Mouse (Mus musculus) G1E-ER4 (cell line): ENCODE measurements around the gene Cdk14. TPM values are rescaled to one million over a fixed set of nuclear protein-coding genes. Genes with fewer than 3 reads are reported as not detected.

Experiments used
- GATA1 ChIP-seq: IDR thresholded peaks from one replicate; pipeline ENCODE4 v1.8.0; 2012; ENCODE audit warnings: low read length, inconsistent platforms
- polyA plus RNA-seq: library from polyadenylated mRNA; stranded (reverse); fragments of >175 nt; gene quantifications from 2 replicates; pipeline ENCODE4 v1.2.3, GENCODE M21; 2012

Cdk14 gene
- polyA plus RNA-seq, 1 experiment, result not detected

- TF ChIP-seq GATA1, result no peak
Measured at GRCm38 (mm10) chr5:5300290-5300689, 119.8 kb downstream of the Cdk14 start.

GRCm38 (mm10) chr5:5297222-5297621, 122.9 kb downstream of the Cdk14 start:
- TF ChIP-seq GATA1, result no peak

- TF ChIP-seq GATA1, result no peak
Measured at GRCm38 (mm10) chr5:5296773-5297172, 123.3 kb downstream of the Cdk14 start.

- TF ChIP-seq GATA1, result no peak
Measured at GRCm38 (mm10) chr5:5292830-5293542, 127.1 kb downstream of the Cdk14 start.

GRCm38 (mm10) chr5:5291321-5291991, 128.7 kb downstream of the Cdk14 start:
- no peak for TF ChIP-seq GATA1

- no peak for TF ChIP-seq GATA1
Measured at GRCm38 (mm10) chr5:5290714-5291113, 129.4 kb downstream of the Cdk14 start.

- TF ChIP-seq GATA1, result no peak
Measured at GRCm38 (mm10) chr5:5285876-5286275, 134.2 kb downstream of the Cdk14 start.

- TF ChIP-seq GATA1, result no peak
Measured at GRCm38 (mm10) chr5:5284531-5284930, 135.6 kb downstream of the Cdk14 start.

- TF ChIP-seq GATA1, result no peak
Measured at GRCm38 (mm10) chr5:5283756-5284430, 136.2 kb downstream of the Cdk14 start.

GRCm38 (mm10) chr5:5282425-5282824, 137.7 kb downstream of the Cdk14 start:
- no peak for TF ChIP-seq GATA1

- TF ChIP-seq GATA1, result no peak
Measured at GRCm38 (mm10) chr5:5275321-5275720, 144.8 kb downstream of the Cdk14 start.

GRCm38 (mm10) chr5:5274318-5274717, 145.8 kb downstream of the Cdk14 start:
- TF ChIP-seq GATA1, result no peak

GRCm38 (mm10) chr5:5266787-5267126, 153.4 kb downstream of the Cdk14 start:
- no peak for TF ChIP-seq GATA1

- TF ChIP-seq GATA1, result no peak
Measured at GRCm38 (mm10) chr5:5265861-5266786, 154.0 kb downstream of the Cdk14 start.

GRCm38 (mm10) chr5:5265401-5265841, 154.7 kb downstream of the Cdk14 start:
- no peak for TF ChIP-seq GATA1

- no peak for TF ChIP-seq GATA1
Measured at GRCm38 (mm10) chr5:5264712-5265111, 155.4 kb downstream of the Cdk14 start.
